Mouse (Mus musculus): ENCODE data around the gene Apod.

GRCm38 (mm10) chr16:31332586-31332985 lies 18.0 kb upstream of the Apod start:
- TF ChIP-seq POLR2A (IDR thresholded peaks at IDR 0.05; ENCODE audit: borderline replicate concordance, insufficient read depth, low read length) (no peak), CTCF (IDR thresholded peaks at IDR 0.05; ENCODE audit: borderline replicate concordance, insufficient read depth, low read depth, low read length) (no peak)
